Comparison of ENCODE assay signal across 8 mouse cellular contexts in genomic region chr11:80602707-80603441, GRCm38 (mm10).
DNase-seq lines count a peak whose midpoint lies in the region; ATAC-seq and TF ChIP-seq lines count a peak whose summit lies in the region.

No protein-coding gene starts in this region.

- intact Hi-C loops in heart, adult 2 months (cut with DNase I): no loop called here
- intact Hi-C loops in heart, postnatal 25 days (cut with DNase I): loop anchor here (5.0 kb wide), 1 partner anchor 126 kb away; the partner anchor contains the start of gene Cdk5r1

- H3K9ac ChIP-seq in heart, adult 2 months (ENCODE audit: low read depth, low read length): 0 out of 2 replicates have a peak overlapping the region, but pooled peaks have one; percentile 10

- H3K27ac ChIP-seq in heart, adult 2 months: peak overlapping the region; percentile 26; the same call in 1 of the 2 replicates

- H3K36me3 ChIP-seq in heart, adult 2 months (ENCODE audit: control insufficient read depth, insufficient read depth, low read length): no peaks in the 10 kb centered on the region

- peak; percentile 56 for ATAC-seq in megakaryocyte progenitor cell, adult 5-6 weeks (replicated peaks; ENCODE audit: poor library complexity)

- 4% methylated on average over 24 of the region's 24 CpGs for WGBS in heart, adult 2 months

- peak; percentile 21 to 29 for DNase-seq in heart, adult 2 months
- no peak for DNase-seq in heart, postnatal 25 days (ENCODE audit: low spot score)
- peak; percentile 78 for DNase-seq in cerebellum, adult 9-11 months
- peak; percentile 79 to 87 for DNase-seq in frontal cortex, postnatal 14 days (ENCODE audit: low spot score in 2 of 2)
- DNase-seq in layer of hippocampus, adult 9-11 months: peak; percentile 92
- peak; percentile 57 for DNase-seq in right cerebral cortex, postnatal 4 days
- DNase-seq in lung, postnatal 25 days (ENCODE audit: low spot score): no peak

- no peaks in the 10 kb centered on the region for H3K79me2 ChIP-seq in heart, adult 2 months (replicated peaks; ENCODE audit: control insufficient read depth, insufficient read depth, low read length)

- peaks cover 6% of the 10 kb centered on the region; the same call in 1 of the 2 replicates for H3K4me1 ChIP-seq in heart, adult 2 months (ENCODE audit: control insufficient read depth, insufficient read depth, low read length)

- no peak for TF ChIP-seq CTCF in heart, adult 2 months (IDR thresholded peaks at IDR 0.05)

- TF ChIP-seq POLR2A in heart, adult 2 months (IDR thresholded peaks at IDR 0.05; ENCODE audit: insufficient read depth, low read depth, low read length): no peak

- peak overlapping the region; percentile 28; the same call in 1 of the 2 replicates for H3K4me3 ChIP-seq in heart, adult 2 months

- TF ChIP-seq EP300 in heart, adult 2 months (IDR thresholded peaks at IDR 0.05; ENCODE audit: insufficient read depth, low read depth, low read length): no peak

- H3K27me3 ChIP-seq in heart, adult 2 months (ENCODE audit: control insufficient read depth, insufficient read depth, low read length): no peaks in the 10 kb centered on the region

Comparison
In these comparisons a context has a peak if more than half of its experiments do, and no peak if none do; other contexts are left out.
1. DNase-seq: peak in heart, adult 2 months (2 of 2), cerebellum, adult 9-11 months (single experiment), frontal cortex, postnatal 14 days (2 of 2), layer of hippocampus, adult 9-11 months (single experiment) and right cerebral cortex, postnatal 4 days (single experiment); none in heart, postnatal 25 days (single experiment) and lung, postnatal 25 days (single experiment).